Mouse (Mus musculus) bone marrow, adult 2 months (tissue): ENCODE data around the gene Tbc1d30. TPM values are rescaled to one million over a fixed set of nuclear protein-coding genes. Genes with fewer than 3 reads are reported as not detected.

Source experiments
- H3K27ac ChIP-seq: fragments of 200-500 bp; 2 replicates; pipeline ENCODE4 v1.5.1; 2012; ENCODE audit warnings: low read depth, mild to moderate bottlenecking, control low read depth, inconsistent platforms, low read length; ENCODE audit not compliant: control insufficient read depth, poor library complexity, insufficient read depth
- H3K4me1 ChIP-seq: fragments of 200-500 bp; 2 replicates; pipeline ENCODE4 v1.6.1; 2011; ENCODE audit warnings: low read length; ENCODE audit not compliant: control insufficient read depth, insufficient read depth
- H3K4me3 ChIP-seq: fragments of 200-500 bp; replicated peaks from 2 replicates; pipeline ENCODE3; 2011; ENCODE audit warnings: mild to moderate bottlenecking, low read depth, low read length, control low read depth; ENCODE audit not compliant: control insufficient read depth
- CTCF ChIP-seq: fragments of 200-500 bp; IDR thresholded peaks from 2 replicates; pipeline ENCODE4 v1.5.1; 2011; ENCODE audit warnings: low read length, control low read depth; ENCODE audit not compliant: control insufficient read depth, insufficient read depth
- POLR2A ChIP-seq: fragments of 200-500 bp; IDR thresholded peaks from 2 replicates; pipeline ENCODE4 v1.6.1; 2011; ENCODE audit warnings: low read depth, mild to moderate bottlenecking, control low read depth, low read length, borderline replicate concordance; ENCODE audit not compliant: control insufficient read depth
- WGBS: fragments of 180-500 bp; shearing (Covaris S2); methylation state at CpG from one replicate; pipeline ENCODE4 v1.1.7; 2018; 5-methylcytosine and 5-hydroxymethylcytosine counted together
- polyA plus RNA-seq: library from polyadenylated mRNA; stranded (reverse); fragments of >200 nt; gene quantifications from 2 replicates; pipeline ENCODE4 v1.2.4, GENCODE M21; 2011; ENCODE audit warnings: low replicate concordance; ENCODE audit not compliant: missing spikeins, insufficient read depth, insufficient read length

Gene Tbc1d30
- polyA plus RNA-seq, 1 experiment: 0.52 TPM

- TF ChIP-seq POLR2A (no peak), CTCF (no peak)
- Histone ChIP-seq H3K4me3 (no peak overlapping the region), H3K27ac (no peak overlapping the region), H3K4me1 (no peaks in the 10 kb centered on the region)
- WGBS: 86% methylated on average over 16 of the region's 16 CpGs
These were observed 123.1 kb downstream of the Tbc1d30 start for GRCm38 (mm10) chr10:121227988-121228409.

- 80% methylated on average over 5 of the region's 5 CpGs for WGBS
- no peaks in the 10 kb centered on the region for H3K4me1 ChIP-seq
- TF ChIP-seq CTCF (no peak), POLR2A (no peak)
- H3K27ac ChIP-seq: no peak overlapping the region
- no peak overlapping the region for H3K4me3 ChIP-seq
These were observed 123.7 kb downstream of the Tbc1d30 start for GRCm38 (mm10) chr10:121227403-121227802.

GRCm38 (mm10) chr10:121225636-121226035, 125.4 kb downstream of the Tbc1d30 start:
- H3K27ac ChIP-seq: no peak overlapping the region
- no peak overlapping the region for H3K4me3 ChIP-seq
- WGBS: 85% methylated on average over 6 of the region's 6 CpGs
- TF ChIP-seq POLR2A (no peak), CTCF (no peak)
- H3K4me1 ChIP-seq: no peaks in the 10 kb centered on the region

GRCm38 (mm10) chr10:121222881-121223280, 128.2 kb downstream of the Tbc1d30 start:
- H3K4me1 ChIP-seq: no peaks in the 10 kb centered on the region
- H3K27ac ChIP-seq: no peak overlapping the region
- WGBS: 82% methylated on average over 4 of the region's 4 CpGs
- no peak for TF ChIP-seq POLR2A
- no peak for TF ChIP-seq CTCF
- H3K4me3 ChIP-seq: no peak overlapping the region

GRCm38 (mm10) chr10:121218616-121219015, 132.5 kb downstream of the Tbc1d30 start:
- WGBS: 37% methylated on average over 7 of the region's 7 CpGs
- Histone ChIP-seq H3K27ac (no peak overlapping the region), H3K4me3 (no peak overlapping the region), H3K4me1 (no peaks in the 10 kb centered on the region)
- TF ChIP-seq CTCF (no peak), POLR2A (no peak)

GRCm38 (mm10) chr10:121216804-121217203, 134.3 kb downstream of the Tbc1d30 start:
- Histone ChIP-seq H3K27ac (no peak overlapping the region), H3K4me1 (no peaks in the 10 kb centered on the region), H3K4me3 (no peak overlapping the region)
- WGBS: 81% methylated on average over 3 of the region's 3 CpGs
- TF ChIP-seq POLR2A (no peak), CTCF (no peak)

Other genes starting within 250 kb of the Tbc1d30 start
- 18.2 and 39.2 TPM in 2 replicates for gene Gns, start 13.8 kb upstream of the Tbc1d30 start, polyA plus RNA-seq
- gene Rassf3, start 125.1 kb upstream of the Tbc1d30 start, polyA plus RNA-seq: 18.8 and 41.2 TPM in 2 replicates
- 11.2 and 31.3 TPM in 2 replicates for gene Tbk1, start 235.5 kb upstream of the Tbc1d30 start, polyA plus RNA-seq